In the genomic region with DNA sequence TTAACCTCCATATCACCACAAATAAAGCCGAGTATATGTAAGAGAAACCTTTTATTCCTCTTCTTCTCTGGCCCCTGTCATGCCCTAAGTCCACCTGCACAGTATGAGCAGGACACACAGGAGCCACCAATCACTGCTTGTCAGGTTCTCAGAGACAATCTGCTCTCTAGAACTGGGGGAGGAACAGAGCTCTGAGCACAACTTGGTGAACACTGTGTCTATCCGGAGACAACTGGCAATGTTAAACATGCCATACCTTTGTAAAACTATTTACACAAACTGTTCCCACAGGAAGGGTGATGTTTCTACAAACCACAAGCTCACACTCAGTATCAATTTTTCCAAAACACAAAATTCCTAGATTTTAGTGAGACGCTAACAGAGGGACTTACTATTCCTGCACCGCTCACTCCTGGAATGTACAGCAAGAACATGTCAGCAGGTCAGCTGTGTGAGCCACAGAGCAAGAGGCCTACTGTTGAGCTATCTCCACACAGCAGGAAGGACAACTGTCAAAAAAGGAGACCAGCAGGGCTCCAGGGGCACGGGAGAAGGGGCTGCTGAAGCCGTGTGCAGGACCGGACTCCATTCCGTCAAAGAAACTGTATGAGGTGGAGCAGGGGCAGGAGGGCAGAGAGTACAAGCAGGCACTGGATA, we compare ENCODE assay signal across 10 mouse cellular contexts. TPM values are rescaled to one million over a fixed set of nuclear protein-coding genes. Genes with fewer than 3 reads are reported as not detected.
DNase-seq lines count a peak whose midpoint lies in the region; ATAC-seq lines count a peak whose summit lies in the region.
"Had no signal": no experiment of that assay in that cellular context is flagged by ENCODE, and none has a peak within 500 bp of the region (broad histone marks: within the 10 kb centered on the region; RNA-seq: fewer than 3 reads in every experiment).

No protein-coding gene starts in this region.

- H3K4me1 ChIP-seq in kidney, embryonic 14.5 days (ENCODE audit: control insufficient read depth, insufficient read depth, low read length): peaks cover 12% of the 10 kb centered on the region
- peaks cover 19% of the 10 kb centered on the region for H3K4me1 ChIP-seq in intestine, embryonic 16.5 days (ENCODE audit: control insufficient read depth, insufficient read depth, low read length)

- no peaks in the 10 kb centered on the region for H3K27me3 ChIP-seq in kidney, embryonic 14.5 days (ENCODE audit: control insufficient read depth, insufficient read depth, low read length)
- H3K27me3 ChIP-seq in intestine, embryonic 16.5 days (replicated peaks; ENCODE audit: control insufficient read depth, insufficient read depth, low read length): no peaks in the 10 kb centered on the region
- H3K27me3 ChIP-seq: neural tube, embryonic 15.5 days had no signal

- no peak overlapping the region for H3K4me3 ChIP-seq in kidney, embryonic 14.5 days (ENCODE audit: low read length)
- H3K4me3 ChIP-seq in intestine, embryonic 16.5 days (ENCODE audit: low read length): no peak overlapping the region
- H3K4me3 ChIP-seq: neural tube, embryonic 15.5 days had no signal

- no peak for DNase-seq in kidney, adult 18-20 months
- DNase-seq in 3134 (ENCODE audit: extremely low read depth, insufficient read length, low spot score): peak; percentile 32
- peak; percentile 32 for DNase-seq in Muller cell, postnatal 12 days (ENCODE audit: inconsistent ontology term)
- no peak for DNase-seq in adrenal gland, adult 2 months
- no peak for DNase-seq in layer of hippocampus, adult 9-11 months
- DNase-seq: cerebellum, adult 2 months; layer of hippocampus, postnatal 36 days had no signal

- no peak overlapping the region for H3K4me2 ChIP-seq in kidney, embryonic 14.5 days (replicated peaks; ENCODE audit: low read depth, low read length)
- no peak overlapping the region for H3K4me2 ChIP-seq in intestine, embryonic 16.5 days (ENCODE audit: low read depth, low read length)
- H3K4me2 ChIP-seq: neural tube, embryonic 15.5 days had no signal

- 67% methylated on average over 8 of the region's 8 CpGs for WGBS in kidney, embryonic 14.5 days
- 54% methylated on average over 8 of the region's 8 CpGs for whole genome bisulfite sequencing in intestine, embryonic 16.5 days

- no peaks in the 10 kb centered on the region for H3K36me3 ChIP-seq in kidney, embryonic 14.5 days (ENCODE audit: control insufficient read depth, insufficient read depth, low read length)
- no peaks in the 10 kb centered on the region for H3K36me3 ChIP-seq in intestine, embryonic 16.5 days (ENCODE audit: control insufficient read depth, insufficient read depth, low read length)
- H3K36me3 ChIP-seq: neural tube, embryonic 15.5 days had no signal

- H3K9me3 ChIP-seq in kidney, embryonic 14.5 days (ENCODE audit: control insufficient read depth, low read length): no peaks in the 10 kb centered on the region
- no peaks in the 10 kb centered on the region for H3K9me3 ChIP-seq in intestine, embryonic 16.5 days (ENCODE audit: control insufficient read depth, low read length)
- H3K9me3 ChIP-seq: neural tube, embryonic 15.5 days had no signal

- H3K27ac ChIP-seq in kidney, embryonic 14.5 days (ENCODE audit: low read depth, low read length): peak overlapping the region; percentile 62
- peak overlapping the region; percentile 53 for H3K27ac ChIP-seq in intestine, embryonic 16.5 days (ENCODE audit: low read length)
- H3K27ac ChIP-seq: neural tube, embryonic 15.5 days had no signal

- no peak for ATAC-seq in kidney, embryonic 14.5 days (ENCODE audit: low FRiP score, low TSS enrichment)
- no peak for ATAC-seq in intestine, embryonic 16.5 days

- H3K9ac ChIP-seq in kidney, embryonic 14.5 days (ENCODE audit: low read depth, low read length): no peak overlapping the region
- H3K9ac ChIP-seq in intestine, embryonic 16.5 days (ENCODE audit: low read depth, low read length): no peak overlapping the region
- H3K9ac ChIP-seq: neural tube, embryonic 15.5 days had no signal

RNA-seq across cellular contexts. Expression of gene Ehd4, which starts 25.0 kb away (rescaled TPM):
- polyA plus RNA-seq in kidney, embryonic 14.5 days (2014; fragmentation: Nextera tagmentation; extraction: Ambion mirVana): 20.1 and 31.8 TPM in 2 replicates
- polyA plus RNA-seq in intestine, embryonic 16.5 days (2015; fragmentation: Nextera tagmentation; extraction: Ambion mirVana): 46.0 and 51.7 TPM in 2 replicates
- 10 to 100 TPM; 39.1 to 65.2 TPM for total RNA-seq in adrenal gland, adult 2 months (2021)
- polyA plus RNA-seq in adrenal gland, adult 2 months (2012; rRNA removed): 19.1 and 25.4 TPM in 2 replicates

Comparison
In these comparisons a context has a peak if more than half of its experiments do, and no peak if none do; other contexts are left out.
1. DNase-seq: peak in 3134 (single experiment) and Muller cell, postnatal 12 days (single experiment); none in kidney, adult 18-20 months (single experiment), adrenal gland, adult 2 months (single experiment) and layer of hippocampus, adult 9-11 months (single experiment).